Mouse (Mus musculus) CH12.LX (cell line): ENCODE results near the gene Tle2.

Experiments used
- CTCF ChIP-seq, 2 experiments: IDR thresholded peaks in 1 of 2; conservative IDR thresholded peaks in 1 of 2; 2 replicates each; pipeline ENCODE4 v1.5.1; 2011 to 2012; ENCODE audit warnings: low read depth in 2 of 2, low read length in 2 of 2, improper control_type of control experiment in 1 of 2, inconsistent platforms in 1 of 2, mild to moderate bottlenecking in 1 of 2, moderate library complexity in 1 of 2
- ELF1 ChIP-seq: IDR thresholded peaks from 2 replicates; pipeline ENCODE4 v1.6.1; 2014; ENCODE audit warnings: low read depth, mild to moderate bottlenecking, inconsistent platforms, low read length, improper control_type of control experiment
- HCFC1 ChIP-seq: IDR thresholded peaks from 2 replicates; pipeline ENCODE4 v1.6.1; 2012; ENCODE audit warnings: low read depth, mild to moderate bottlenecking, inconsistent platforms, low read length, improper control_type of control experiment
- JUND ChIP-seq: conservative IDR thresholded peaks from 2 replicates; pipeline ENCODE4 v1.6.1; 2011; ENCODE audit warnings: low read depth, low read length, improper control_type of control experiment
- MAX ChIP-seq: IDR thresholded peaks from 2 replicates; pipeline ENCODE4 v1.6.1; 2011; ENCODE audit warnings: low read length, improper control_type of control experiment
- NRF1 ChIP-seq: IDR thresholded peaks from 2 replicates; pipeline ENCODE4 v1.6.1; 2014; ENCODE audit warnings: low read depth, mild to moderate bottlenecking, inconsistent platforms, low read length, improper control_type of control experiment, moderate library complexity
- PAX5 ChIP-seq: IDR thresholded peaks from 2 replicates; pipeline ENCODE4 v1.6.1; 2012; ENCODE audit warnings: low read length, inconsistent platforms, mixed read lengths
- POLR2A ChIP-seq: IDR thresholded peaks from 2 replicates; pipeline ENCODE4 v1.6.1; 2011; ENCODE audit warnings: low read depth, mild to moderate bottlenecking, improper control_type of control experiment, low read length
- USF2 ChIP-seq: conservative IDR thresholded peaks from 2 replicates; pipeline ENCODE4 v1.6.1; 2011; ENCODE audit warnings: low read depth, low read length, improper control_type of control experiment
- ZC3H11A ChIP-seq: IDR thresholded peaks from 2 replicates; pipeline ENCODE4 v1.6.1; 2012; ENCODE audit warnings: low read depth, mild to moderate bottlenecking, inconsistent platforms, low read length, improper control_type of control experiment

DNA sequence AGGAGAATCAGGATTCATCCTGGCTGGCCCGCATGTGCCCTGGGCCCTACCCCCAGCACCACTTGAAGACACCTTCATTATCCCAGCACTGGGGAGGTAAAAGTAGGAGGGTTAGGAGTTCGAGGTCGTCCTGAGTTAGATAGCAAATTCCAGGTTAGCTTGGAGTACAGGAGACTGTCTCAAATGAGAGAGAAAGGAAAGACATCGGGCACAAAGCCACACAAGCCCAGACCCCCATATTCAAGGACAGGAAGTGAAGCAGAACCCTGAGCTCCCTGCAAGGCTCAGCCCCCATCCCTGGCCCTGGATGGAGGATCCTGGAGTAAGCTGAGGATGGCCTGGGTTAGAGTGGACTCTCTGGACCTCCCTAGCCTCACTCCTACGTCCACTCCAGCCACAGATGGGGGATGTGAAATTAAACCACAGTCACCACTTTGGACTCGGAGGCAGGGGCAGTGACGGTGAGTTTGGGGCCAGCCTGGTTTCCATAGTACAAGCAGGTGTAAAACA, 27.1 kb downstream of the Tle2 start:
- TF ChIP-seq NRF1 (no peak), MAX (no peak), ZC3H11A (no peak), ELF1 (no peak), CTCF (conservative IDR thresholded peaks at IDR 0.05 in 1 of 2, IDR thresholded peaks at IDR 0.05 in 1 of 2; ENCODE audit: low read depth in 2 of 2, low read length in 2 of 2) (no peak), POLR2A (no peak), JUND (no peak), USF2 (no peak), HCFC1 (no peak), PAX5 (no peak)
